Mouse (Mus musculus) 416B (cell line): ENCODE data around the gene Reln.
A peak's percentile ranks its signal among the peaks of the same experiment; 100 is the strongest.

ENCODE experiments used
- DNase-seq: peaks from one replicate; pipeline ENCODE4 v3.0.0; 2011; ENCODE audit warnings: low read depth

Reln gene

DNA sequence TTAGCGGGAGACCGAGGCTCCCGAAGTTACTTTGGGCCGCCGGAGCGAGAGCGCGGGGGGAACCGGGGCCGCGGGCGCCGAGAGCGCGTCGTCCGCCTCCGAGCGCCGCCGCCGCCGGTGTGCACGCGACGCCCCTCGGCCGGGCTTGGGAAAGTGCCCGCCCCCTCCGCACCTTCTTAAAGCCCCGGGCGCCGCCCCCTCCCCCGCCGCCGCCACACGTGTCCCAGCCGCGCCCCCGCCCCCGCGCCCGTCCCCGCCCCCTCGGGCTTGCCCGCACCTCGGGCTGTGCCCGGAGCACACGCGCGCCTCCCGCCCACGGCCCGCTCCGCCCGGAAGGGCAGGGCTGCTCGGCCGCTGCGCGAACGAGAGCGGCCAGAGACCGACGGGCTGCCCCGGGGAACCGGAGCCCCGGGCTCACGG, at the start of gene Reln:
Reln (minus strand) TSS at position 147 of the 420 bp plus-strand sequence.
- no peak for DNase-seq

- DNase-seq: no peak
Observed at GRCm38 (mm10) chr5:22388502-22388901, 44.0 kb upstream of the Reln start.

DNA sequence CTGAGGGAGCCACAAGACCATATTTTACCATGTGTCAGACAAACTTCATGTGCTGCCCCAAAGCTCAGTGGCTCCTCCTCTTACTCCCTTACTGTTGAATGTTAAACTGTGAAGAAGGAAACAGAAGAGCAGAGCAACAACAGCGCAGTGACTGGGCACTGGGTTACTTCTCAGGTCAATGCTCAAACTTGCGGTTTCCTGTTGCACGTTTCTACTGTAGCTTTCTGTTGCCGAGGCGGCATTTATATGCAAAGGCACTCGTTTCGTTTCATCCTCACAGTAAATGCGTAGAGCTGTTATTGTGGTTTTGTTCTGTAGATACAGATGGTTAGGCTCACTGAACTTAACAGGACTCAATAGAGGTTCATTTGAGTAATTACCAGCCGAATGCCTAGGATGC, 16.0 kb upstream of the Reln start:
- DNase-seq: no peak

DNA sequence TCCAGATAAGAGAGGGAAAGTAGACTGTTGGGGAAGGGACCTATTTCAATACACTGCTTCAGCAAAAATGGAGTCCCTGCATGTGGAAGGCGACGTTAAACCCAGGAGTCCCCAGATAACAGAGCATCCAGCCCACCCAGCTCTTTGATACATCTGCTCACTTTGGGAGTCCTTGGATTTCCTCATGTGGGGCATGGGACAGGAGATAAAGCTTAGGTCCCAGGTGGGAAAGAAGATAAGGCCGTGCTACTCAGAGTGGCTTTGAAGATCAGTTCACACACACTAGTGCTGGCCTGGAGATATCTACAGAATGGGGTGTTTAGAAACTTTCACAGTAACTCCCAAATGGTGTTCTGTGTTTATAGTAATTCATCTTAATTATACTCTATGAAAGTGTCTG, 3.9 kb upstream of the Reln start:
- DNase-seq: no peak

DNA sequence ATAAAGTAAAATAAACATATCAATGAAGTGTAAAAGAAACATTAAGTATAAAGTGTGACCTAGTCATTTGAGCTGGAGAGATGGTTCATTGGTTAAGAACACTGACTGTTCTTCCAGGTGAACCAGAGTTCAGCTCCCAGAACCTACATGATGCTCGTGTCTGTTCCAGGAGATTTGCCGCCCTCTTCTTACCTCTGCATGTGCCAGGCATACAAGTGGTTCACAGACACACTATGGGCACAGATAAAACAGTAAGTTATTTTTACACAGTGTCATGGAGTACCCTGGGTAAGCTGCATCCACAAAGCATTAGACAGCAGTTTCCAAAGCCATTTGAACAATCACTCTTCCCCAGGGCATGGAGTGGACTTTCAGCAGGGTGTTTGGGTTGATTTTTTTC, 3.2 kb upstream of the Reln start:
- no peak for DNase-seq

DNA sequence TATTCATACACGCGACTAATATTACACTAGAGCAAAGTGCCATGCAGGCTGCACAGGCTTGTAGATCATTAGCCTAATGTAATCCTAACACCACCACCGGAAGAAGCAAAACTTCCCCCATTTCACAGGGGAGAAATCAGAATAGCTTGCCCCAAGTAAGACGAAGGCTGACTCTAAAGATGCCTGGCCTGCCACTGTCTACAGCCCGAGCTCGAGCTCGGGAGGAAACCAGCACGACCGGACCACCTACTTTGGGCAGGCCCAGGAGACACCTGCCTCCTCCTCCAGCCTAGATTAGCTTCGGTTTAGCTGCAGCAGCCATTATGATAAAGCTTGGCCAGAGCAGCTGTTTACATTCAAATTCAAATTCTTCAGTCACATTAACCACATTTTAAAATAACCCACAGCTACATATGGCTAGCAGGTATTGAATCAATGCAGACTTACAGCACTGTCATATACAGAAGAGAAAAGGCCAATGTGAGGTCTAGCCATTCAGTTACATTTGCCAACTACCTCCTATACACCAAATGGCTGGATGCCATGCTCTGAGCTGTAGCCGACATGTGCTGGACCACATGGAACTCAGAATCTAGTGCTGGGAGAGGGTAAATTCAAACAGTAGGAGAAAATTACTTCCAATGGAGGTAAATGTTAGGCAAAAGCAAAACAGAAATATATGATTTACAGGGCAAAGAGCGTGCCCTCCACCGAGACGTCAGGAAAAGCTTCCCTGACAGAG, 1.6 kb upstream of the Reln start:
- no peak for DNase-seq

DNA sequence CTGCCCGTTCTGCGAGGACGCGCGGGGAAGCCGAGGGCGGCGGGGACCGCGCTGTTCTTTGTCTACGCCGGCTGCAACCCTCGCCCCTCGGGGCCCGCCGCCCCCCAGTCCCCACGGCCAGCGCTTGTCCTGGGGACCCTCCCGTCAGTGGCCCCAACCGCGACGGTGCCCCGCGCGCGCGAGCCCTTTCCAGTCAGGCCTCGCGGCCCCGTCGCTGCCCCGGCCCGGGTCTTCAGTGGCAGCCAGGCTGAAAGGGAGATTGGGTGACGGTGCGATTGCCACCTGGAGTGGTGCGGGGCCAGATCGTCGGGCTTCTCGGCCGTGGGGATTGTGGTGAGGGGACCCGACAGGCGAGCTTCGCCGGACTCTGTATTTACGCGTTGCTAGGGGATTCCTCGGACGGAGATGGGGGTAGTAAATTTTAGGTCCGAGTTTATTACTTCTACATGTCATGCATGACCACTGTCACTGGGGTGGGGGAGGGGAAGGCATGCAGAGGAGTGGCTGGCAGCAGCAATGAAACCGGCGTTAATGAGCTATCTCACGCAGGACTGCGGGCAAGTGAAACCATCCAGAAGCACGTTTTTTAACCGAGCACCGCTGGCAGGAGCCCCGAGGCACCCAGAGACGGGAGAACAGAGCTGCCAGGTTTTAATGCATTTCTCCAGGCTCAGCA, 612 bp upstream of the Reln start:
- DNase-seq: no peak

DNA sequence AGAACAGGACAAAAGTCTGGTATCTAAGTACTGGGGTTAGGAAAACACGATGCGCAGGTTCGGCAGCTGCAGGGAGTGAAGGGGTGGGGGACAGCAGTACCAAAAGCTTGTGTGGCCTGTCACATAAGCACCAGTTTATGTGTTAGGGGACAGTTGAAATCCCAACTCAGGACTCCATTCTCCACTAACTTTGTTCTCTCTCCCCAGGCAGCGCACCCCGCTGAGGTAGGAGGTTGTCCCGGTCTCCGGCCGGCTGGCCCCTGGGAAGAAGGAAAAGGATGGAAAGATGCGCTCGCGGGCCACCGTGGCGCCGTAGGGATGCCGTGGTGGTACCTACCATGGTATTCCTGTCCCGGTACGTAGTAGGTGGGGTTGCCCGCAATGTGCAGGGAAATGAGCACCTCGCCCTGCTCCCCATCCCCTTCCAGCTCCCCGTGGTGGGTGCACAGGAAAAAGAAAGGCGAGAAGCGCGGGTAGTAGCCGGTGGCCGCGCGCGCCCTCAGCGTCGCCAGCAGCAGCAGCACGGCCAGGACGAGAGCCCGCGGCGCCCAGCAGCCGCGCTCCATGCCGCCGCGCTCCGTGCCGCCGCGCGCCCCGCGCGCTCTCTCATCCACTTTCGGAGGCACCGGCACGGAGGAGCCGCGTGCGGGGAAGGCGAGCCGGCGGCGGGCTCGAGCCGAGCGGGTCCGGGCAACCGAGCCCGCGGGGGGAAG, 503 bp downstream of the Reln start:
- DNase-seq: no peak

- no peak for DNase-seq
Observed at GRCm38 (mm10) chr5:22343536-22343842, 1.0 kb downstream of the Reln start.

DNA sequence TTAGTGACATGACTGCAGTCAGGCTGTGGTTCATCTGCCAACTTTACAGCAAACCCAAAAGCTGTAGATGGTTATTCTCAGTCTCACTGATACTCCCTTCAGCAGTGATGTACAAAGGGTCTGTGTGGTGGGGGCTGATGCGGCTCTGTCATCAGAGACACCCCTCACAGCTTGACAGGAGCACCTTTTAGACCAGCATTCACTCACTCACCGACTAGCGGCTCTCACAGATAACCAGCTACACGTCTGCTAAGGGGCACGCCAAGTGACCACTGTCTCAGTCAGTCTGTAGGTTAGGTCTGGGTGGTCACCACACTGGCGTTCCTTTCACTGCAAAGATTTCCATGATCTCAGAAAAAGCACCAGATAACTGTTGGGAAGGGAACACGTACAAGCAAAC, 2.0 kb downstream of the Reln start:
- DNase-seq: no peak

DNA sequence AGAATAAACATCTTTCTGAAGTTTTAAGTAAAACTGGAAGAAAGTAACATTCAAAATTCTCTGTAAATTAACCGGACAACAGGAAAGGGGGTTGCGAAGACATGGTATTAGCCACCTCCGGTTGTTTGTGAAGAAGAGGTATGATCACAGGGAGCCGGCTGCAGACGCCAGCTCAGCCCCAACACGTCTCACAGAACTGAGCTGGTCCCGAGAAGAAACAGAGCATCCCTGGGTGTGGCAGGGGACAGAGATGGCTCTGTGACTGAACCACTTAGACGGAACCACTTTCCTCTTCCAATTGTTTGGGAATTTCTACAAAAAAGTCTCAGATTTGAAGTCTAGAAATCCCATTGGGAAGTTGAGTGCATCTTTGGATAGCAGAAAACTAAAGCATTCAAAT, 3.5 kb downstream of the Reln start:
- no peak for DNase-seq

DNA sequence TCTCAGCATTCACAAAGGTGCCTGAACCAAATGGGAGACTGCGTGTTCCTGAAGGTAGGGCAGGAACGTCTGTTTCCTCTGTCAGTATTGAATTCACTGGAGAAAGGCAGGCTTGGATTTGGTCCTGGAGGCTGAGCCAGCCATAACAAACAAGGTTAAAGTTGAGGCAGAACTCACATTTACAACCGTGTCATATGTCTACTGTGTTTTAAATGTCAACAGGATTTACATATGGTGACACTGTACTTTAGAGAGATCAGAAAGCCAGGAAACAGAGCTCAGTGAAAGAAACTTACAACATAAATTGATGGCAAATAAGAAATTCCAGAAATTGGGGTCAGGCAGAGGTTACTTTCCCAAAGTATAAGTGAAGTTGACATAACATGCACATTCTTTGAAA, 9.1 kb downstream of the Reln start:
- DNase-seq: no peak

DNA sequence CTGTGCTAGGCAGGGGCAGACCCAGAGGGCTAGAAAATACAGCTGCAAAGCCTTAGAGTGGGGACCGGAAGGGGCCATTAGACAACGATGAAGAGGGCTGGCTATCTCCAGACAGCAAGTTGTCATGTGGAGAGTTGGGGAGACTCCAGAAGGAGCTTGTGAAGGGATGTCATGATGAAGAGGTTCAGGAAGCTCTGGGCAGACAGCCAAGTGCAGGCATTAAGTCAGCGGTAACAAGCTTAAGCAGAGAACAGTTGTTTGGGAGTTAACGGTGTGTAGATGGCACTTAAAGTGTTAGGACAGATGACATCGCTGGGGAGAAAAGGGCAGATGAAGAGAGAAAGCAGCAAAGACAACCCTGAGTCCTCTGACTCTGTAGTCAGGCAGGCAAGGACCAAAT, 13.7 kb downstream of the Reln start:
- peak; percentile 2 for DNase-seq

DNA sequence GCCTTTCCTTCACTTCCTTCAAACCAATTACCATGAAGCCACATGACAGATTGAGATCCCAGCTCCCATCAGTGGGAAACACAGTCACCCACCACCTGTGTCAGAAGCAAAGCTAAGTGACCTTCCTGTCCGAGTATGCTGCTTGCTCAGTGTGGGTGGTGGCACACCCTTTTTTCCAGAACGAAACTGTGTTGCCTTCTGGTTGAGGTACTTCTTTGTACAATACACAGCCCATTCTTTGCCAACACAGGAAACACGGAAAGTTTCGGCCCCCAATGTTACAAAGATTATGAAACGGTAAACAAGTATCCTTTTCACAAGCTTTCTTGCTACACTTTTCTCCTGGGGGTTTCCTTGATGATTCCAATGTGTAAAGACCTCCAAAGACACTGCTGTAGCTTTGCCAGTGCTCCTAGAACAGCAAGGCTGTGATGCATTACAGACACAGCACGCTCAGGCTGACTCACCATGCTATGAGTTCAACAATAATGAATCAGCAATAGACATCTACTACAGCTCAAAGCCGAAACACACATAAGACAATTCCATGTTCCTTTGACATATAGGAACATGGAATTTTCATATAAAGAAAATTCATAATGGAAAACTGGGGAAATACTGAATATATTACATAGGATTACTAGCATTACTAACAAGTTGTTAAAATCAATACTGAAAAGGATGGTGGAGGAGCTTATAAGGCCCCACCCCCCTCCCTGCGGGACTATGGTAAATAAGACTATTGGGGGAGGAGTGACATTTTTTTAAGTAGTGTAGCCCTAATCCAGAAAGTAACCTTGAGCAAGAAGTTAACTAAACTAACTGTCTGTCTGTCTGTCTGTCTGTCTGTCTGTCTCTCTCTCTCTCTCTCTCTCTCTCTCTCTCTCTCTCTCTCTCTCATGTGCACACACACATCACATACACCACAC, 15.8 kb downstream of the Reln start:
- DNase-seq: no peak

- DNase-seq: peak; percentile 26
Observed at GRCm38 (mm10) chr5:22327170-22327569, 17.3 kb downstream of the Reln start.

DNA sequence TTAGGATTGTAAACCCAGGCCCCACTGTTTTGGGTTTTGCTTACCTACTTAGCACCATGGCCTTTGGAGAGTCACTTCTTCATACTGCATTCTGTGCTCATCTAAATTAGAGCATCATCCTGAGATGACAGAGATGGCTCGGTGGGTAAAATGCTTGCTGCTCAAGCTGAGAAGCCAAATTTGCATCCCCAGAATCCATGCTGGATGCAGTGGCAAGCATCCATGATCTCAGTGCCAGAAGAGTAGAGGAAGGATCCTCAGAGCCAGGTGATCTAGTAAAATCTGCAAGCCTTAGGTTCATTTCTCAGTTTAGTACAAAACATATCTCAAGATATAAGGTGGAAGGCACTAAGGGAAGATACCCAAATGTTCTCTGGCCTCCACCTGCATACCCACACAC, 20.7 kb downstream of the Reln start:
- no peak for DNase-seq

GRCm38 (mm10) chr5:22317807-22318206, 26.7 kb downstream of the Reln start:
- DNase-seq: peak; percentile 7

DNA sequence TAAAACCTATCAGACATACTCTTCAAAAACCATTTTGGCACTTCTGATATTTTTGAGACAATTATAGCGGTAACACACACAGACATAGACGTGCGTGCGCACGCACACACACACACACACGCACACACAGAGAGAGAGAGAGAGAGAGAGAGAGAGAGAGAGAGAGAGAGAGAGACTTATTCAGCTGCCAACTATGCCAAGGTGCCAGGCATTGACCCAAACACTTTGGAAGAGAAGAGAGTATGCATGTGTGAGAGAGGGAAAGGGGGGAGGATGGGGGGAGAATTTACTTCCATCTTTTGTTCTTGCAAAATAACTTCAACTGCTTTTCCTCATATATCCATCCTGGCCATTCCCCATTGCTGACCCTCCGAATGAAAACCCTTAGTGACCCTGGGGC, 28.0 kb downstream of the Reln start:
- DNase-seq: no peak

DNA sequence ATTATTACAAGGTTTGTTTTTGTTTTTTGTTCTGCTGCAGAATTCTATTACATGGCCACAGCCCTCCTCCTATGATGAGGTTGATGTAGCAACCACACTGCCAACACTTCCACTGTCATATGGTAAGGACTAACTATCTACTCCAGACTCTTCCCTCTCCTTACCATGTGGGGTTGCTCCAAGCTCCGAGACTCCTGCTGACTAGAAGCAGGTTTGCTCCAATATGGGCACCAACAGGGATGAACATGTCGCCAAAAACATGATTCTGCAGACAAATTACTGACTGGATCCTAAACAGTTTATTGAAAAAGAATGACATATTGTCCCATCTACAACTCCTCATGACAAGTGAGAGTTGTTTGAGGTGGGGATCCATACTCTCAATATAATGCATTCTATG, 28.5 kb downstream of the Reln start:
- DNase-seq: no peak

DNA sequence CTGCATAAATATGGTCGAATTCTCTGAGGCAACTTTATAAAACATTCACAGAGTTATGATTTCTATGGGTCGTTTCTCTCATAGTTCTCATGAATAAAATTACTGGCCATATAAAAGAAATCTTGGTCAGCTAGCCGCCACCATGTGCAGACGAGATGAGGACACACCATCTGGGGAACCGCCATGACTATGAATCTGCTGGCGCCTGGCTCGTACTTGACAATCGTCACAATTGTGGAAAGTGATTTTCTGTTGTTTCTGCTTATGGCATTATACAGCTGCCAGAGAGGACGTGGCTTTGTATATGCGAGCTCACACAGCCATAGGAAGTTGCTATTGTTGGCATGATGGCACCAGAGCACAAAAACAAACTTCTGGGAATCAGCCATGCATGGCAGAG, 31.5 kb downstream of the Reln start:
- DNase-seq: no peak

DNA sequence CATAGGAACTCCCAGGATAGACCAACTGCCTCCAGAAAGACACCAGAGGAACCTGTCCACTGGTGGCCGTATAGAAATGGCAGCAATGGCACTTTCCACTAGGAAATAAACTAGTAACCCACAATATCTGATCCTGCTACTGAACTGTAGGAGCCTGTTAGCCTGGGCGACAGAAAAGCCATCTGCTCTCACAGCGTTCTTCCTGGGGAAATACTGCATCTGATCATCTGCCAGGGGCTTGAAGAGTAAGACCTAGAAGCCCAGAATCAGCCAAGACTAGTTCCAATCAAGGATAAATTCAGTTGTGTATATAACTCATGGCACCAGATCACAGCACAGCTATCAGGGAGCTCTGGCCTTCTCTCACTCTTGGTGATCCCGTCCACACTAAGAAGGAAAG, 33.5 kb downstream of the Reln start:
- DNase-seq: no peak

- DNase-seq: no peak
Observed at GRCm38 (mm10) chr5:22309001-22309400, 35.5 kb downstream of the Reln start.
